Mouse (Mus musculus): ENCODE results near the gene Piezo1.

DNA sequence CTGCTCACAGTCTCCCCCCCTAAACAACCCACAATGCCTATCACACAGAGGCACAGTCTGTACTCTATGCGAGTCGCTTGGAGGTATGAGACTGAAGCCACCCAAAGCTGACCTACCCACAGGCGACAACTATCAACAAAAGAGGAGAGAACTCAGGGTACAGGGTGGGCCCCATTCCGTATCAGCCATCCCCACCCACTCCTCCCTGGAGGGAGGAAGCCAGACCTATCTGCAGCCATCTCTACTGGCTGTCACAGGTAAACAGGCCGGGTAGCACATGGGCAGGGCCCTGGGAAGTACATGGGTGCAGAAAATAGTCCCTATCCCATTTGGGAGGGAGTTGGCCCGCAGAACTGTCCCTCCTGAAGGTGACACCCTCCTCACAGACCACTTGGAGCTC lies 26.1 kb downstream of the Piezo1 start:
- no peak for TF ChIP-seq CTCF (IDR thresholded peaks at IDR 0.05; ENCODE audit: low read depth, low read length)
- TF ChIP-seq POLR2A (IDR thresholded peaks at IDR 0.05; ENCODE audit: borderline replicate concordance, low read depth, low read length), result no peak

All from bone marrow macrophage, adult 2 months (primary cell).